Mouse (Mus musculus) neural tube, embryonic 10.5 days (tissue): ENCODE results near the gene Gm9821.

Experiments used
- DNase-seq: peaks from one replicate; pipeline ENCODE4 v3.0.0-alpha.2; 2017; ENCODE audit warnings: low spot score; ENCODE audit errors: extremely low spot score

Gene Gm9821

GRCm38 (mm10) chr2:91925442-91925841 lies 20.1 kb upstream of the Gm9821 start:
- no peak for DNase-seq

DNA sequence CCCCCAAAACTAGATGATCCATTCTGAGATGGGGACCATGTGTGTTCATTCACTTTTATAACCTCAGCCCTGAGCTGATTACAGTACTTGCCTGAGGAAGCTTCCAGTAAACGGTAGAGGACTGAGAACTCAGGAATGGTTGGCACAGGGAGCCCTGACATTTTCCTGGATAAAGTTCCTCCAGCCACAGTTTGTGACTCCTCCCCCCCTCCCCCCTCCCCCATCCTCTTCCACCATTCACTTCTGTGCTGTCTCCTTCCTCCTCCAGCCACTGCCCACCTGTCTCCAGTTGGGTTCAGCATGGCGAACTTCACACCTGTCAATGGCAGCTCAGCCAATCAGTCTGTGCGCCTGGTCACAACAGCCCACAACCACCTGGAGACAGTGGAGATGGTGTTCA lies 18.6 kb upstream of the Gm9821 start, which contains the start of gene Chrm4:
Gene Chrm4, plus strand, starts transcription at position 301 of the 400 bp plus-strand sequence.
- no peak for DNase-seq

DNA sequence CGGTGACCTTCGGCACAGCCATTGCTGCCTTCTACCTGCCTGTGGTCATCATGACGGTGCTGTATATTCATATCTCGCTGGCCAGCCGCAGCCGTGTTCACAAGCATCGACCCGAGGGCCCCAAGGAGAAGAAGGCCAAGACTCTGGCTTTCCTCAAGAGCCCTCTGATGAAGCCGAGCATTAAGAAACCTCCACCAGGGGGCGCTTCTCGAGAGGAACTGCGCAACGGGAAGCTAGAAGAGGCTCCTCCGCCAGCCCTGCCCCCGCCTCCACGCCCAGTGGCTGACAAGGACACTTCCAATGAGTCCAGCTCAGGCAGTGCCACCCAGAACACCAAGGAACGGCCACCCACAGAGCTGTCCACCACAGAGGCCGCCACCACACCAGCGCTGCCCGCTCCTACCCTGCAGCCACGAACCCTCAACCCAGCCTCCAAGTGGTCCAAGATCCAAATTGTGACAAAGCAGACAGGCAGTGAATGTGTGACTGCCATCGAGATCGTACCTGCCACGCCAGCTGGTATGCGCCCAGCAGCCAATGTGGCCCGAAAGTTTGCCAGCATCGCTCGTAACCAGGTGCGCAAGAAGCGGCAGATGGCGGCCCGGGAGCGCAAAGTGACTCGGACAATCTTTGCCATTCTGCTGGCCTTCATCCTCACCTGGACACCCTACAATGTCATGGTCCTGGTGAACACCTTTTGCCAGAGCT lies 17.5 kb upstream of the Gm9821 start:
- DNase-seq: peak; percentile 87

GRCm38 (mm10) chr2:91928534-91929350 lies 16.8 kb upstream of the Gm9821 start:
- DNase-seq: peak; percentile 38

DNA sequence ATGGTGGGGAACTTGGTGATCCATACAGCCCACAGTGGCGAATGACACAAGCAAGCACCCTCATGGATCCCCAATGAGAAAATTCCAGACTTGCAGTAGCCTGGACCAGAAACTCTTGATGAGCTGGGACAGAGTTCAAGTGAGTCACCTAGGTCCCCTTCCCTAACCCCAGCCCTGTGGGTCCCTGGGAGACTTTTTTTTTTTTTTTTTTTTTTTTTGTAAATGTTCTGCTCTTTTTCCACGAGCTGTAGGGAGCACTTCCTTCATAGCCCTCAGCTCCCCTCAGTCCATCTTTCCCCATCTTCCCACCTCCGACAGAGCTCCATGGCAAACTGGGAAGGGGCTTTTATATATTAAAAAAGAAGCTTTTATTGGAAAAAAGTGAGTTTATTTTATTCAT lies 16.0 kb upstream of the Gm9821 start:
- no peak for DNase-seq

DNA sequence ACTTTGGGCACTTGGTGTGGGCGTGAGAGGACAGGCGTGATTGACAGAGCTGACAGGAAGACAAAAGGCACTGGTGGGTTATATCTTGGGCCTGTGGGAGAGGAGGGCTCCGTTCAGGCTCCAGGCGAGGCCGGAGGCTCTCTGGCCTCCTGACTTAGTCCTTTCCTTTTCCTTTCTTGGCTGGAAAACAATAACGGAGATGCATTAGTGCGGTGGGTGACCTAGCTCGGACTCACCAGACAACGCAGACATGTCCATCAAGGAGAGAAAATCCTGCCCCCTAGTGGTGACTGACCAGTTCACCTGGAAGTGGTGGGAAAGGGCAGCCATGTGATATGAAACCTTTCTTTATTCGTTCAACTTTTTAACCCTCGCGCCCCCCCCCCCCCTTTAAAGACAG lies 15.6 kb upstream of the Gm9821 start:
- peak; percentile 84 for DNase-seq

DNA sequence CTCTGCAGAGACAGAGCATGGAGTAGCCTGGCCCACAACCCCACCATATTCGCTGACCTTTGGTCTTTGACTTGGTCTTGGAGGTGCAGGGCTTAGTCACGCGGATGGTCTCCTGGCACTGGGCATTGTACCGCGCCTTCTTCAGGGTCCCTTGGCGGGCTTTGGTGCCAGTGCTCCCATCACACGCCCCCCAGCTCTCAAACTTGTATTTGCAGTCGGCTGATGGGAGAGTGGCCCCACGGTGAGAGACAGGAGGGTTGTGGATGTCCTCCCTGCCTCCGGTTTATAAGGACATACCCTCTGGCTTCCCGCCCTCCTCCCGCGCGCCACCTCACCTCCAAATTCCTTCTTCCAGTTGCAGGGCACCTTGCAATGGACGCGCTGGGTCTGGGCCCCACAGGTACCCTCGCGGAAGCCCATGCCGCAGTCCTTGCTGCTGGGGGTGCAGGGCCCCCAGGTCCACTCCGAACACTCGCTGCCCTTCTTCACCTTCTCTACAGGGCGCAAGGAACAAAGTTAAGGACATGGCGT lies 14.7 kb upstream of the Gm9821 start:
- DNase-seq: peak; percentile 65

- peak; percentile 98 for DNase-seq
Measured at GRCm38 (mm10) chr2:91931328-91932159, 14.0 kb upstream of the Gm9821 start.

GRCm38 (mm10) chr2:91932160-91932711 lies 13.3 kb upstream of the Gm9821 start, which contains the start of gene Mdk:
Gene Mdk (minus strand): TSS chr2:91932297.
- peak; percentile 88 for DNase-seq

DNA sequence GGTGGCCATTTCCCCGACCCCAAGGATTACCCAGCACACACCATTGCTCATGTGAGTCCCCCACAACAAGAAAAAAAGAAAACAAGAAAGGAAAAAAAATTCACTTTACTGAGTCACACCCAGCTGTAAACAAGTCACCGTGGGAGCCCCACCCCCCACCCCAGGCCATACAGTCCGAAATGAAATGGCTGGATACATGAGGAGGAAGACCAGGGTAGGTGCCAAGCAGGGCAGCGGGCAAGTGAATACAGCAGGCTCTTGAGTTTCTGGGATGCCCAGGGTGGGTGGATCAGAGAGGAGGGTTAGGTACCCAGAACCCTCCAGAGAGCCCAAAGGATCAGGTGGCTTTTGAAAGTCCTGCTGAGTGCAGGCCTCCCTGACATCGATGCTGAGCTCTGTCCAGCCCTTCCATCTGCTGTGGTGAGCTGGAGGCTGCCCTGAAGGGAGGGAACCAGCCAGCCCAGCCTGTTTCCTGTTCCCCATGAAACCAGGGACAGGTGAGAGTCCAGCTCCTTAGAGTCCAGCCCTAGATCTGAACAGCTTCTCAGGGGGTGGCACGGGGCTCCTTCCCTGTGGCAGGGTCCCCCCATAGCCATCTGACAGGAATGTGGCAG lies 12.7 kb upstream of the Gm9821 start:
- DNase-seq: peak; percentile 53

- peak; percentile 53 for DNase-seq
Measured at GRCm38 (mm10) chr2:91933471-91933870, 12.0 kb upstream of the Gm9821 start.

DNA sequence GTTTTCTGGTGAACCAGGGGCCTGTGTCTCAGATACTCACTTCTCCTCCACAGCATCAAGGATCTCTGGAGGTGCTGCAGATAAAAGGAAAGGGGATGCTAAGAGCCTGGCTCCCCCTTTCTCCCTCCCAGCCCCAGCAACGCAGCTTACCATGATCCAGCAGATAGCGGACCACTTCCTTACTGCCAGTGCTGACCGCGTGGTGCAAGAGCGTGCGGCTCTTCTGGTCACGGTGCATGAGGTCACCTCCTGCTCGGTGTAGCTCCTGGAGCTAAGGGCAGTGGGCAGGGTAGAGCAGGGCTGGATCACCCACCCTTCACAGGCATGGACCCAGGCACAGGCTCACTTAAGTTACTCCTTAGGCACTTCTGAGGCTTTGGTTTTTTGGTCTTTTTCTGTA lies 11.5 kb upstream of the Gm9821 start:
- no peak for DNase-seq

DNA sequence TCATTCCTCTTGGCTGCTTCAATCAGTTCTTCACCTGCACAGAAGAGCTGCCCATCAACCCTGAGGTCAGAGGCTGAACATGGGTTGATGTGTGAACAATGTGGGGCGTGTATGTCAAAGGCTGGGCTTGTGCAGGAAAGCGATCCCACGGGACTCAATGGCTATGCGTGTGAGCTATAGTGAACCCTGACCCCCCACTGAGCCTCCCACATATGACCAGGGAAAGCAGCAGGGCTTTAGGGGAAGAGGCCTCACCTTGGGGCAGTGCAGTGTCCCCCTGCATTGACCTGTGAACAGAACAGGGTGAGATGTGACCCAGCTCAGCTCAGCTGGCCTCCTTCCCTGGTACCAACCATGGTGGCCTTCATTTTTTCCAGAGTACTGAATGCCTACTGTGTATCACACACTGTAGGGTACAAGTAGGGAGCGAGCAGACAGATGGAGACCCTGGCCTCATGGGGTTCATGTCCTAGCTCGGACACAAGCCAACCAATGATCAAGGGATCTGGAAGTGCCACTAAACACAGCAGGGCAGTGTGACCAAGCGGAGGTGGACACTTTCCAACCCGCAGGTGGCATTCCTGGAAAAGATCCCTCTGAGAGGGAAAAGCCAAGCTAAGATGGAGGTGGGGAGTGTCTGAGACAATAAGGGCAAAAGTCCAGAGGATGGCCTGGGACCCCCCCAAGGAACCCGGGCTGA lies 10.5 kb upstream of the Gm9821 start:
- no peak for DNase-seq

DNA sequence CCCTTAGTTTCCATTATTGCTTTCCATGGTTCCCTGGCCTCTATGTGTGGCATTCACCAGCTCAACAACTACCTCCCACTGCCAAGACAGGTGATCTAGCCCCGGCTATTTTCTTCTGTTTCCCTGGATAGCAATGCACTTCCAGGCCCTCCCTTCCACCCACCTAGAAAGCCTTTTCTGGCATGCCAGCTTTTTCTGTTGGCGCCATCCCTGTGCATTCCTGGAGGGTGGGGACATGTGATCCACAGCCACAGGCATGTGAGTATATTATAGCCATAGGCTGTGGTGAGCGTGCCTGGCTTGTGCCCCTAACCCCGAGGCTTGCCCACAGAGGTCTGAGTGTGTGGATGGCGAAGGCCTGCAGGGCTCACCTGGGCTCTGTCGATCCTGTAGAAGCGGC lies 9.3 kb upstream of the Gm9821 start:
- DNase-seq: no peak

DNA sequence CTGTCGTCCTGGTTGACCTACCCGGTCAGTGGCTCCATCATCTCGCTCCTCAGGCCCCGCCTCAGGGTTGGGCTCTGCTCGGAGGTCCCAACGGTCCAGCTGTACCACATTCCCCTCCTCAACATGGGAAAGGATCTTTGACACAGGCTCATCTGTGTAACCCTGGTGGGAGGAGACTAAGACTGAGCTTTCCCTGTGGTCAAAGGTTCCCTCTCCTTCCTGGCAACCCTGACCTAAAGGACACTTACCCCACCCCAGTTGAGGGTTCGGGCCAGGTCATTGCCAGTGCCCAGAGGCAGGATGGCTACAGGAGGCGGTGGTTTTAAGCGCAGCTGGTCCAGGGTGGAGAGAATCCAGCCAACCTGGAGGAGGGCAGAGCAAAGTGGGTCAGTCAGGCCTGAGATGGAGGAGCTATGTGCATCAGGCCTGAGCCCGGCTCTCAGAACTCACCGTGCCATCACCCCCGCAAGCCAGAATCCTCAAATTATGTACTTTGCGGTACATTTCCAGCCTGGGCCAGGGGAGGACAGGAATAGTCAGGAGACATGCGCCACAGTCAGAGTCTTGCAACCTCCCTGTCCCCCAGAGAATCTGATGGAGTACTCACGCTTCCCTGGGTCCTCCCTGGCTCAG lies 6.1 kb upstream of the Gm9821 start:
- DNase-seq: no peak

DNA sequence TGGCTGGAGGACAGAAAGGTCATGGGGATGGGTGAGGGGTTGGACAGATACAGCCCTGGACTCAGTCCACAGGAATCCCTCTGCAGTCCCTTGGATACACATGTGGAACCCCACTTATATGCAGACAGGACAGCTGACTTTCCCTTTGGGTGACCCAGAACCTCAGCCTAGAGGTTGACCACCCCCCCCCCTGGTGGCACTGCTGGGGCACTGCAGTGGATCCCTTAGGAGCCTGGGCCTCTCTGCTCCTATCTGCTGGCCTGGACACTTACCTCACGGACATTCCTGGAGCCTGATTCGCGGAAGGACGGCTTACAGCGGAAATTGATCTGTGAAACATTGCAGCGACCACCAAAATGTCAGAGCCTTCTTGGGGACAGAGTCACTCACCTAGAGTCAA lies 3.1 kb upstream of the Gm9821 start:
- no peak for DNase-seq

- peak; percentile 79 for DNase-seq
Measured at GRCm38 (mm10) chr2:91944170-91944950, 1.1 kb upstream of the Gm9821 start.

- DNase-seq: no peak
Measured at GRCm38 (mm10) chr2:91946836-91947235, 1.3 kb downstream of the Gm9821 start.
